Mouse (Mus musculus): ENCODE measurements at regions not wholly inside any gene's neighbourhood (a gene's known extent, or its start where the extent isn't known, plus 50 kb on each side); places are given as distances from the start of the nearest gene placed in this dataset.
A peak's percentile ranks its signal among the peaks of the same experiment; 100 is the strongest.

- DNase-seq: no peak
These were observed 242.6 kb downstream of the Cbln4 start for GRCm38 (mm10) chr2:171800511-171801268.

DNA sequence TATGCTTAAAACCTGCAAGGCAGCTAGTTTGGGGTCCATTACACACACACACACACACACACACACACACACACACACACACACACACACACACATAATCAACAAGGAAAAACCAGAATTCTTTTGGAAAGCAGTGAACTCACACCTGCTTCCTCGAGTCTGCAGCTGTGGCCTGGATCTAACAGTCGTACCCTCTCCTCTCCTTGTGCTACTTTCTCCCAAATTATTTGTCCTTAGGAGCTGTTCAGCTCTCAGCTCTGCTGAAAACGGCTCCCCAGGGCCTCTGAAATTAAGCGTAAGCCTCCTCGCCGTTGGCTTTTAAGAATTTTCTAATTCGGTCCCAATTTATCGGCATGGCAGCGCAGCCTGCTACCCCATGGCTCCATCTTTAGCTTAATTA, 243.9 kb downstream of the Cbln4 start:
- no peak for DNase-seq

GRCm38 (mm10) chr2:171790686-171791085, 252.6 kb downstream of the Cbln4 start:
- no peak for DNase-seq

DNA sequence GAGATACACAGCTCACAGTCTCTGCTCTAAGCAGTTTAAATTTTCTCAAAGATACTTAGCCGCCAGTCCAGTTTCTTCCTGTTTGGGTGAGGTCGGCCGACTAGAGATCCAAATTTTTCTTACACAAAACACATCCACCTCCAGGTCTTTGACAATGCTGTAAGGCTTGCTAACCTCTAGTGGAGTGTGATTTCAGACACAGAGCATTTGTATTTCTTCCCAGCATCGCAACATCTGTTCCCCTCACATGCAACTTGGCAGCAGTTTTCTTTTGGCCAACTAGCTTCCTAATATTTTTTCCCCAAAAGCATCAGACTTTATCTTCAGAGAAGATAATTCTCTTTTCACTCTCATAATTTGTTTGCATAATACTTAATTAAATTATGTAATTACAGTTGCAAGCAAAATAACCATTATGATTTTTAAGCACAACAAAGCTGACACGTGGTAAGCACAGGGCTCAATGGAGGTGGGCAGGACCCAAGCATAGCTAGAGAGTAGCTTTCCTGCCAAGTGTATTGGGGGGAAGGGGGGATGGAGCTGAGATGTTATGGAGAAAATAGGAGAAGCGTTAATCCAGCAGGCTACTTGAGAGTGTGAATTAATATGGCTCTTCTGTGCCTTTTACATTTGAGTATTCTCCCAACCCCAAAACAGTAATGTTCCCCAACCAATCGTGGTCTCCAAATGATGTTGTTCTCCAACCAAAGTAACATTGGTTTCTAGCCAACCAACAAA, 276.9 kb downstream of the Cbln4 start:
- DNase-seq: no peak

DNA sequence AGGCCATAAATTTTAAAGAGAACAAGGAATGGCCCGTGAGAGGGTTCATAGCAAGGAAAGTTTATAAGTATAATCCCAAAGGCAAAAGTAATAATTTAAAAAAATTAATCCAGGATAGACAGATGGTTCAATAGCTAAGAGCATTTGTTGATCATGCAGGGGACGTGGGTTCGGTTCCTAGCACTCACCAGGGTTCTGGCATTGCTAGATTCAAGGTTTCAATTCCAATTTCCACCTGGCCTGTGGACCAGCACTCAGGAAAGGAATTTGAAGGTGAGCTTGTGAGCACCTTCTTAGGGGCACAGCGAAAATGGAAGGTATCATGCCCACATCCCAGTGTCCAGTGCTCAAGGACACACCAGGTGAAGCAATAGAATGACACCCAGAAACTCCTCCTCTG, 278.2 kb downstream of the Cbln4 start:
- no peak for DNase-seq

- peak; percentile 10 to 33 for DNase-seq
These were observed 289.8 kb downstream of the Cbln4 start for GRCm38 (mm10) chr2:171753502-171753901.

DNA sequence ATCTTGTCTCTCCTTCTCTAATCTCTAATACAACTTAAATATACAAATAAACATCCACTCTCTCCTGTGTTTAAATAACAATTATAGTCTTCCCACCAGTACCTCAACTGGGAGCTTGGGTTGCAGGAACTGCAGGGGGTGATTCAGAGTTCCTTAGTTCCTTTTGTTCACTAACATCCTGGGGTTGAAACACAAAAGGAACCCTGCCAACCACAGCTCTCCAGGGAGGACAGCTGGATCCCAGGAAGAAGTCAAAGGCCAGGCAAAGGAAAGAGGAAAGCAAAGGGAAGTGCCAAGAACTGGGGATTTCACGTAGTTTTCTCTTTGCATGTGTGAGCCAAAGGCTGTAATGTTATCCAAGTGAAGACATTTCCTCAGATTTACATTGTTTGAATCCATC, 296.1 kb downstream of the Cbln4 start:
- DNase-seq: no peak

GRCm38 (mm10) chr2:171743111-171743510, 300.2 kb downstream of the Cbln4 start:
- no peak for DNase-seq

DNA sequence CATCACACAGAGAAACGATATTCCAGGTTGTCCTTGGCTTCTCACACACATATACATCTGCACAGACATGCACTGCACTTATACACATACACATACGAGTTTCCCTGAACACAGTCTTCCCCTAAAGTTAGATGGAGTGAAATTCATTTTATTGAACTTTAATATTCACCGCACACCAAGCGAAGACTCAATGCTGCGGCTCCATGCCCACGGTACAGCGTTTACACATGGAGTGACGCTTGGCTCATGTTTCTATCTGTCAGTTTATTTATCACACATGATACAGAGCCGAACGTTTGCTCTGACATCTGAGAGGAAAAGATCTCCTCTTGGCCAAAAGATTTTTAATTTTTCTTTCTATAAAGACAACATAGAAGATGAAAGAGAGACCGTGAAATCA, 300.6 kb downstream of the Cbln4 start:
- DNase-seq: no peak

DNA sequence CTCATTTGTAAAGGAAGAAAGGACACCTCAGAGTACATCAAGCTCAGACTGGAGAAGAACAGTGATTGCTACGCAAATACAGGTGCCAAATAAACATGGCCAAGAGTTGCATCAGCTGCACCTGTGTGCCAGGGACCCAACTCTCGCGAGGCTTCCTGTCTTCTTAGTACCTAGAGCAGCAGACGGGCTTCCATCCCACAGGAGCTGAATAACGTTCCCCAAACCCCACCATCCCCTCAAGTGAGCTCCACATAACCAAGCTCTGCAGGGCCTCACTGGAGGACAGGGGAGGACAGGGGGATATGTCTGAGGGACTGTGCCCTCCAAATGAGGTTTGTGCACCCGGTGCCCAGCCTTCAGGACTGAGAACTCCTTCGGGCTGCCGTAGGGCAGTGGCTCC, 305.5 kb downstream of the Cbln4 start:
- no peak for DNase-seq

DNA sequence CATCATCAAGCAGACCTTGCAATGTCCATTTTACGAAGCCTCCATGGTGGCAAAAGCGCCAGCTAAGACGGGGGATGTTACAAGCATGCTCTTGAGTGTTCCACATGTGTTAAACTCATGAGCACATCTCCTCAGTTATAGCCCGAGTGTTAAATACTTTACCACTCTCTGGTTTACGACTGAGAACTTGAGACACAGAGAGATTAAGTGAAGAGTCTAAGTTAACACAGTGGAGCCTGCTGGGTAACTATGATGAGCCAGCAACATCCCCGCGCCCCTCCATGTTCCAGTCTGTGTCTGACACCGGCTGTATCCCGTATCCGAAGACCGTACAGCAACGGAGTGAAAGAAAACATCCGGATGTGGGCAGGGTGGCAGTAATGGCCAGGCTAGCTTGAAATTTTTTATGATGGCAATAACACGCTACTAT, 308.2 kb downstream of the Cbln4 start:
- no peak for DNase-seq

- no peak for DNase-seq
These were observed 308.7 kb downstream of the Cbln4 start for GRCm38 (mm10) chr2:171734634-171734987.

DNA sequence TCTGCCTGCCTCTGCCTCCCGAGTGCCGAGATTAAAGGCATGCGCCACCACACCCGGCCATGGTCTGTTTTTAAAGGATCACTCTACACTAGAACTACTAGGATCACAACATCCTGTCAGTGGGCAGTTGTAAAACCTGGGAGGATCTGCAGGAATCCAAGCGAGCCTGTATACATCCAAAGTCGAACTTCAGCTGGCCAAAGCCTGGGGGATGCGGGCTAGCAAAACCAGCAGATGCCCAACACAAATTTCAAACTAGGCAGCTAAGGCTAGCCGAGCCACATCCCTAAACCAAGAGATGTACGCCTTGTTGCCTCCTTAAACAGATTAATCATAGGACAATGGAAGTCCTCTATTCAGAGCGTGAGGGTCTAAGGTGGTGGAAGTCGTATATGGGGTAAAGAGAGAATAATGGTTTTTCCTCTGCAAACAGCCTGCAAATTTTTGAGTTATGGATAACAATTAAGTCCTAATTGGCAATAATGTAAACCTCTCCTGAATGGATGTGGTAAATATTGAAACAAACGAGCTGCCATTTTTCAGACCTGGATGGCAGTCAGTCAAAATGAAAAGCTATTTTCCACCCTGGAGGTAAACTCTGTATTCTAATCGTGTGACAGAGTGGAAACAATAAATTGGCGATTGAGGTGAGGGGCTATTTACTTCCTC, 309.2 kb downstream of the Cbln4 start:
- DNase-seq: no peak

GRCm38 (mm10) chr2:171719269-171719668, 324.0 kb downstream of the Cbln4 start:
- no peak for DNase-seq

GRCm38 (mm10) chr2:171718855-171719254, 324.4 kb downstream of the Cbln4 start:
- DNase-seq: no peak

DNA sequence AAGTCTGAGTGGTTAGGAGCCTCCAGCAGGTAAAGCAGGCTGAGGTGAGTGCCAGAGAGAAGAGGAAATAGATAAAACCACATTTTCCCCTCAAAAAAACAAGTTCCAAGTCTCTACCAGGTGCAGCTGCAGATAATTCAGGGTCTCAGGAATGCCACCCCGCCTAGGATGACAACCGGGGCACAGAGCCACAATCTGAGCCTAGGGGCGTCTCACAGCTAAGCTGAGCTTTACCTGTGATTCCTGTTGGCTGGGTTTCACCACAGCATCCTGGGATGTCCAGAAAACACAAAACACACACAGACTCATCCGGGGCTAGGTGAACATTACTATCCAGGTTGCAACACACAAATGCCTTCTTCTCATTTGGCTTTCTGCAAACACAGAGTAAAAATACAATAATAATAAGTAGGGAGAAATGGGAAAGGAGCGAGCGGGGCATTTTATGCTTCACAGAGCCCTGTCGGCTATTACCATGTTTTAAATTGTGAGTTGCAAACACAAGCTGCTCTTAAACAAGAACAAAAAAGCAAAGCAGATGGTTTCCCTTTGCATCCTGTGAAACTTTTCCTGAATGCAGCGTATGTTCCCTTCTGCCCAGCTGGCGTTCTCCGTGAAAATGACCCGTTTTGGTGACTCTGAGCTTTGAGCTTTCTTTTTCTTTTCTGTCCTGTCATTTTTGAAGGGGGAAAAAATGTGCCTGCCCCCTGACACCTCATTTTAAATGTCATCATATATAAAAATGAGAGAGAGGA, 330.3 kb downstream of the Cbln4 start:
- DNase-seq: peak in 1 of 2 experiments; percentile 8

DNA sequence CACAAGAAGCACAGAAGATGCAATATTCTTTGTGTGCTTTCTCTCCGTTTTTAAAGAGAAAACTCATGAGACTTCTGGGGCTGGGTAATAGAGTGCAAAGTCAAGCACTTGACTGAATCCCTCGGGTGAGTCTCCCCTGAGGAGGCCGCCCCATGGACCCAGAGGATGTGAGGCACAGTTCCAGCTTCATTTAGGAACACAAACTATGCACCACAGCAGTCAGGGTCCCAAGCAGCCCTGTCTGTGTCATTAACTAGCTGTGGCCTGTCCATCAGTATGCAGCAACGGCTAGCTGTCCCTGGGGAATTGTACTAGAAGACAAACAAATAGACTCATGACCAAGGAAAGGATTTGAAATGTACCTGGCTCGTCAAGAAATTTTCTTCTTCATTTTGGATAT, 349.7 kb downstream of the Cbln4 start:
- no peak for DNase-seq

DNA sequence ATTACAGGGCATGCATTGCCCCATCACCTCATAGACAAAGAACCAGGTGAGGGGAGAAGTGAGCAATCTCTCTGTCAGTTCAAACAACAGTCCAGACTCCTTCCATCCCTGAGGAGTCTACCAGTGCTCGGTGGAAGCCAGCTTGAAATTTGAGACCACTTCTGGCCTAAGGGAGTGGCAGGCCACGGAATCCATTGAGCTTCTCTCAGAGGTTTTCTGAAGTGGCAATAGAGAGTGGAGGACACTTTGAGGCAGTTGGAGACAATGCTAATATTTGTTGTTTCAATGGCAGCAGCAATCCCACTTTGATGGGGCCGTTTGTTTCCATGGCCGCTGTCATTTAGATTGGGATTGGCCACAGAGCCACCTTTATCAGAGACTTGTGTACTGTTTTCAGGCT, 352.5 kb downstream of the Cbln4 start:
- no peak for DNase-seq

- no peak for DNase-seq
These were observed 354.2 kb downstream of the Cbln4 start for GRCm38 (mm10) chr2:171689102-171689501.

DNA sequence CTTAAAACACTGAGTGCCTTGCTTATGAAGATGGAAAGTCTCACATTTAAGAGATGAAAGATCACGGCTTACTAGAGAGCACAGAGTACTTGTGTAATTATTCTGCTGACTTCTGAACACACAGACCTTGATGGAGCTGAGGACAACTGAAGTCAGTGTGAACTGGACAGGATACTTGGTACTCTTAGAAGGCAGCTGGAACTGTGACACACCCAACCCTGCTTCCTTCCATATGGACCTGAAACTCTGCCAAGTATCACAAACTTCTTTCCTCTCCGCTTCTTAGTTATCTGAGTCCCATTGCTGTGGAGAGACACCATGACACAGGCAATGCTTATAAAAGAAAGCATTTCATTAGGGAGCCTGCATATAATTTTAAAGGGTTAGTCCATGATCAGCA, 365.3 kb downstream of the Cbln4 start:
- DNase-seq: no peak

DNA sequence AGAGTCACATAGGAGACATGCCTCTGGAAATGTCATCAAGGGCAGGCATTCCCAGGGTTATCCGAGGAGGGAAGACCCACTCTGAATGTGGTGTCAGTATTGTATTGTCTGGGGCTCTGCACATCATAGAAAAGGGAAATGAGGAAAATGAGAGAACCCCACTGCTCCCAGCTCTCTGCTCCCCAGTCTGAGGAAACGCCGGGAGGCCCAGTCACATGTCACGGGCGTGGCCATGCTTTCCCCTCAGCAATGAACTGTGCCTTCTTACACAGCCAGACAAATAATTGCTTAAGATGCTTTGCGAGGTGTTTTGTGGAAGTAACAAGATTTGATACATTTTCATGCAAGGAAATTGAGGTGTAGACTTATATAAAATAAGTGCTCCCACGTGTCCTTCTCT, 366.1 kb downstream of the Cbln4 start:
- DNase-seq: no peak

- no peak for DNase-seq
These were observed 367.2 kb downstream of the Cbln4 start for GRCm38 (mm10) chr2:171676083-171676482.

DNA sequence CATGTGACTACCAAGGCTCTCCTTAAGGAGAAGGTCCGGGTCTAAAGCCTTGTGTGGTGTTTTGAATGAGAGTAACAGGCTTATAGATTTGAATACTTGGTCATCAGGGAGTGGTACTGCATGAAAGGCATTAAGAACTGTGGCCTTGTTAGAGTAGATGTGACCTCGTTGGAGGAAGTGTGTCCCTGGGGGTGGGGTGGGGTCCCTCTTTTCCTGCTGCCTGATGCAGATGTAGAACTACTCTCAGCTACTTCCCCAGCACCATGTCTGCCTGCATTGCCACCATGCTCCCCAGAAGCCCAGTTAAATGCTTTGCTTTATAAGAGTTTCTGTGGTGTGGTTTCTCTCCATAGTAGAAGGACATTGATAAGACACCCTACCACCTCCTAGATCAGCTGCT, 367.9 kb downstream of the Cbln4 start:
- no peak for DNase-seq
